Mouse (Mus musculus): Measurements from ENCODE around the gene Tmem242. TPM values are rescaled to one million over a fixed set of nuclear protein-coding genes. Genes with fewer than 3 reads are reported as not detected.

Tmem242 gene
- total RNA-seq, 2 experiments from 2014 or later: 83.6 to 89.6 TPM

GRCm38 (mm10) chr17:5418545-5418944, 21.5 kb downstream of the Tmem242 start, which contains the start of gene Ldhal6b:
Gene Ldhal6b, minus strand, starts transcription at chr17:5418767.
- DNase-seq (ENCODE audit: low spot score in 2 of 2): no peak

DNA sequence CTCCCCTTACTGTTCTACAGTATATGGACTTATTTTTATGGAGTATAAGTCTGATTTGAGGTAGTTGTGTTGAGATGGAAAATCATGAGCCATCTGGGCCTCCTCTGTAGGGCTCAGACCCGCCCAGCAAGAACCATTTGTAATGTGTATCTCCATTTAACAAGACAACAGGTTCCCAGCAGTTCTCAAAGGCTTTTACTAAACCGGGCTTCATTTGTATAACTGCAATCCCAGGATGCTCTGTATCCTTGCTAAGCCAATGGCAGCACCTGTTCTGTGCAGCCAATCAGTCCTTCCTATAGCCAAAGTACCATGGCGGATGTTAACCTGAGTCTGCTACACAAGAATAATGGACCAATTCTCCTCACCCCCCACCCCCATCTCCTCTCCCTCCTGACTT, 23.5 kb downstream of the Tmem242 start:
- no peak for DNase-seq (ENCODE audit: low spot score in 2 of 2)

GRCm38 (mm10) chr17:5414041-5414440, 26.0 kb downstream of the Tmem242 start:
- DNase-seq (ENCODE audit: low spot score in 2 of 2): no peak

GRCm38 (mm10) chr17:5413350-5413749, 26.7 kb downstream of the Tmem242 start:
- no peak for DNase-seq (ENCODE audit: low spot score in 2 of 2)

- DNase-seq (ENCODE audit: low spot score in 2 of 2): no peak
Observed at GRCm38 (mm10) chr17:5412740-5413139, 27.3 kb downstream of the Tmem242 start.

DNA sequence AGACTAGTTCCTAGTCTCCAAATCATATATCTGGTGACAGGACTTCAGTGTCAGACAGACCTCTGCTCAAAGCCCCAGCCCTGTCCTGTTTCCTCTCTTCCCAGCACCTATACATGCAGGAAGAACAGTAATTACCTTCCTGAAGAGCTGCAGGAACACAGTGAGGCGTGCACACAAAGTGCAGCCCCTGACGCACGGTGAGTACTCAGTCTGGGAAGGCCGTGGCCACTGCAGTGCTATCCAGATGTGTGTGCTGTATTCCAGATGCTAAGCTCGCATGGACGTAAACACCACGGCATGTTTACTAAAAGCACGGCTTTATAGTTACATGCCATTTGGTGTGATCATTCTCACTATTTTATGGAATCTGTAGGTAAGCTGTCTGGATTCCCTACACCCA, 27.8 kb downstream of the Tmem242 start:
- DNase-seq (ENCODE audit: low spot score in 2 of 2): no peak

DNA sequence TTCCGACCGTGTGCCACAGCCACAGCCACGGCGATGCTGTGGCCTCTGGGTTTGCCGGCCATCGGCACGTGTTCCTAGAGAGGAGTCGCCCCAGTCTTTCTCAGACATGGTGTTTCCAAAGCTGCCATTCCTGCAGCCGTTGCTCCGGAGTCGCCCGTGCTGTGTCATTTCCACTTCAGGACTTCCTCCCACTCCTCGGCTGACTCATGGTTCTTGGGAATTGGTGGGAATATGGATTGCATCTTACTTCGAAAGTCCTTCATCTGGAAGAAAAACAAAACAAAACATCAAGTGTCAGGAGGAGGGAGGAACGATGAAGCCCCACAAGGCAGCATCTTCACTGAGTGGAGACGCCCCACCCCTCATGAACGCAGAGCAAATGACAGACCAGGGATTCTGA, 28.9 kb downstream of the Tmem242 start:
- no peak for DNase-seq (ENCODE audit: low spot score in 2 of 2)

GRCm38 (mm10) chr17:5410336-5410735, 29.7 kb downstream of the Tmem242 start:
- no peak for DNase-seq (ENCODE audit: low spot score in 2 of 2)

DNA sequence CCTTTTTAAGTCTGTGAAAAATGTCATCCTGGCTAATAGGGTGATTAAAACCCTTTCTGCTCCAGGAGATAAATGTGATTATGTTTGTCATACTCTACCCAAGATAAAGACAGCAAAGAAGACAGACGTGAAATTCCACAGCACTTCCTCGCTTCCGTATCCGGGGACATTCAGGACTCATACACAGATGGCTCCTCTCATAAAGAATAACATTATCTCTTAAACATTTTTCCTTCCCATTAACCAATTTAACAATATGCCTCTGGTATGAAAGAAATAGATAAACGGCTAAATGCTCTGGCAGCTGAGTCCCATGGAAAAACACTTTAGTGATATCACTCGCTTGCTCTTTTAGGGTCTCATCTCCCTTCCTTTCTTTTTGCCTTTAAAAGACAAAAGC, 33.0 kb downstream of the Tmem242 start:
- no peak for DNase-seq (ENCODE audit: low spot score in 2 of 2)

DNA sequence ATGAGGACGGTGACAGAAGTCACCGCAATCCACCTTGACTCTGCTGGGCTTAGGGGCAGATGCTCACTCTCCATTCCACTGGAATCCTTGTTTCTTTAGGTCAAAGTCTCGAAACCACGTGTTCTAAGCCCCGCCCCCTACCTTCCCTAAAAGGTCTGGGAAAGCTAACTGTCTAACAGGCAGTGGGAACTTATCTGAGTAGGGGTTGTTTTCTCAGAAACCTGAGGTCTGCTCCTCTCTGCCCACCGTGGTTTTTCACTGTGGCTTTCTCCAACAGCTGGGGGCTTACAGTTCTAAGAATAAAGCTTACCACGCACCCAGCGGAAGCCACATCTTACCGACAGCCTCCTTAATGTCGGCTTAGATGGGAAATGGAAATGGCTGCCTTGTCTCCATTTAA, 33.5 kb downstream of the Tmem242 start:
- DNase-seq (ENCODE audit: low spot score in 2 of 2): no peak

DNA sequence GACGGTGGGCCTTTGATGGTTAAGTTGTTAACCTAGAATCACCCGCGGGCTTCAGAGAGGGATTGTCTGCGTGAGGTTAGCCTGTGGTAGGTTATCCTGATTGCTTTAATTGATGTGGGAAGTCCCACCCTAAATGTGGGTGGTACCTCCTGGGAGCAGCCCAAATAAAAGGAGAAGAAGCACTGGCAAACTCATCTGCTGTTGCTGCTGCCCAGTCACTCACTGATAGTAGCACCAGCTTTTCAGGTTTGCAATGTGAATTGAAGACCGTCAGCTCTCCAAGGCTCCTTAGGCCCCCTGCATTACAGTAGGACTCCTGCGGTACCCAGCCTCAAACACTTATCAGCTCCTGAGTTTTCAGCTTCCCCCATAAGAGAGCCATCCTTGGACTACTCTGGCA, 36.2 kb downstream of the Tmem242 start:
- DNase-seq (ENCODE audit: low spot score in 2 of 2): no peak

- peak; percentile 66 to 68 for DNase-seq (ENCODE audit: low spot score in 2 of 2)
Observed at GRCm38 (mm10) chr17:5402624-5403023, 37.4 kb downstream of the Tmem242 start.

DNA sequence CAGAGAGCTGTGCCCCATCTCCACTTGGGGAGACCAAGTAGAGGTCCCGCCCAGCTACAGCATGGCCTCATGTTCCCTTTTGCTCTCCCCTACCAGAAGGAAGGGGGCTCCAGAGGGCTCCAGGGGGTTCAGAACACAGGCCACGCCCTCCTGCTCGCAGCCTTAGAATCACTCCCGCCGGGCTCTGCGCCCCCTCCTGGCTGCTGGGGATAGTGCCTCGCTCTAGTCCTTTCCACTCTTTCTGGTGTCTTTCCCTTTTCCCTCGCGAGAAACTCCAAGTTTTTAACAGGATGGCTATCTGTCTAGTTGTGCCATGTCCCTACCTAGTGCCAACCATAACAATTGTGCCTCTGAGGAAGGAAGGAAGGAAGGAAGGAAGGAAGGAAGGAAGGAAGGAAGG, 38.0 kb downstream of the Tmem242 start:
- DNase-seq (ENCODE audit: low spot score in 2 of 2): peak in 1 of 2 experiments; percentile 60

- no peak for DNase-seq (ENCODE audit: low spot score in 2 of 2)
Observed at GRCm38 (mm10) chr17:5401288-5401687, 38.8 kb downstream of the Tmem242 start.

DNA sequence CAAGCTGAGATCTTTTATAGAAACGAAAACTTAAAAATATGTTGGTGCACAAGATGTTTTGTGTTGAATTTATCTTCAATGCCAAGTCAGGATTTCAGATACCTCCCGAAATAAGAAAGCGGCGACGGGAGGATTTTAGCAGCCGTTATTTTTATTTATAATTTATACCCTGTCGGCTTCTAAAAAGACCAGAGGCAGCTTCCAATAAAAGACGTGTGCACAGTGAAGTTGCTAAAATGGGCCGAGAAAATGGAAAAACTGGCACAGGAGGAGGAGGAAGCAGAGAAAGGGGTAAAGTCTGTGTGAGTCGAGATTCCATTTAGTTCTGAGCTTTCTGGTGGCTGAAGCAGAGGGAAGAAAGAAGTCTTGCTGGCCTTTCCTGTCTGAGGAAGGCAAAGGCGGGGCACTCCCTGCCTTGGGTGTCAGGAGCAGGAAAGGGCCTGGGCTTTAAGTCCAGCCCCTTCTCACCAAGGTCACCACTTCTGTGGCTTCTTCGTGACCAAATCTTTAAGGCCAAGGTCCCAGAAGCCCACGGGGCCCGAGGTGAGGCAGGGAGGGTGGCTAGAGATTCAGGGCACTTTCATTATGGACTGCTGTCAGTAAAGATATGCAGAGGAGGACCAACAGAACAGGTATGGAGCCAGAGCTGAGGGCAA, 39.5 kb downstream of the Tmem242 start:
- DNase-seq (ENCODE audit: low spot score in 2 of 2): no peak

GRCm38 (mm10) chr17:5397148-5398007, 42.7 kb downstream of the Tmem242 start:
- peak; percentile 88 for DNase-seq (ENCODE audit: low spot score in 2 of 2)

DNA sequence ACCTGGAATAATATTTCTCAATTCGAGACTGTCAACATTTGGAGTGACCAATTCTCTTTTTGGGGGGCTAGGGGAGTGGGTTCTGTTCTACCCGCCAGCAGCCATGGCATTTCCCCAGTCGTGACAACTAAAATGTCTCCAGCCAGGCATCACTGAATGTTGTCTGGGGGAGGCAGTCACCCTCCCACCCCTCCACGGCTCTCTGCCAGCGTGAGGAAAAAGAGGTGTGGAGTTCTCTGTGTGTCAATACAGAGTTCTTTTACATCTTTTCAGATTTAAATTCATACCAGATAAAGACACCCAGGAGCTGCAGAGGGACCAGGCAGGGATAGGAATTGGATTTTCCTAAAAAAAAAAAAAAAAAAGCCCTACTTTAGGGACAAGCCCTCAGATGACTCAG, 43.8 kb downstream of the Tmem242 start:
- DNase-seq (ENCODE audit: low spot score in 2 of 2): no peak

GRCm38 (mm10) chr17:5395454-5396205, 44.4 kb downstream of the Tmem242 start:
- DNase-seq (ENCODE audit: low spot score in 2 of 2): no peak

DNA sequence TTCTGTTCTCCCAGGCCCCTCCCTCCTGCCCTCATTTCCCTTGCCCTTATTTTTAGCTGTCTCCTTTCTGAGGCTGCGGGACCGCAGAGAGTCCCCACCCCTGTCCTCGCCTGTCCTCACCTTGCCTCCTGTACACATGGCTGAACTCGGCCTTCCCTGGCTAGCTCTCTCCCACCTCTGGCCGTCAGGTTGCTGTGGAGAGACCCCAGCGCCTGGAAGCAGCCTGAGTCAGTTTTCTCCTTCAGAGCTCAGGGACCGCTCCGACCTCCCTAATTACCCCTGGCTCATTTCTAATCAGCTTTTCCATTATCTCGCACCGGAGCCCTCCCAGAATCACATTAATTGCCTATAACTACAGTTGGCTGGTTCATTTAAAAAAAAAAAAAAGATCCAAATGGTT, 49.4 kb downstream of the Tmem242 start:
- no peak for DNase-seq (ENCODE audit: low spot score in 2 of 2)

DNA sequence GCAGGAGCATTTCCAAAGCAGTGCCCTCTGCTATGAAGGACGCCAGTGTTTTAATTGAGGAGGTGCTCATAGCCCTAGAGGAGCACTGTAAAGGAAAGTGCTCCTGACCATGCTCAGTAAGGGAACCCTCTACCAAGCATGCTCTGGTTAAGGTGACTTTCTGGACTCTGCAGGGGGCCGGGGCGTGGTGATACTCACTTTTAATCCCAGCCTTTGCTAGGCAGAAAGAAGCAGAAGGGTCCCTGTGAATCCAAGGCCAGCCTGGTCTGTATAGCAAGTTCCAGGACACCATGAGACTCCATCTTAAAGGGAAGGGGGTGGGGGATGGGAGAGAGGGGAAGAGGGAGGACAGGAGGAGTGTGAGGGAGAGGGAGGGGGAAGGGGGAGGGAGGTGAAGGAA, 51.7 kb downstream of the Tmem242 start:
- DNase-seq (ENCODE audit: low spot score in 2 of 2): no peak

DNA sequence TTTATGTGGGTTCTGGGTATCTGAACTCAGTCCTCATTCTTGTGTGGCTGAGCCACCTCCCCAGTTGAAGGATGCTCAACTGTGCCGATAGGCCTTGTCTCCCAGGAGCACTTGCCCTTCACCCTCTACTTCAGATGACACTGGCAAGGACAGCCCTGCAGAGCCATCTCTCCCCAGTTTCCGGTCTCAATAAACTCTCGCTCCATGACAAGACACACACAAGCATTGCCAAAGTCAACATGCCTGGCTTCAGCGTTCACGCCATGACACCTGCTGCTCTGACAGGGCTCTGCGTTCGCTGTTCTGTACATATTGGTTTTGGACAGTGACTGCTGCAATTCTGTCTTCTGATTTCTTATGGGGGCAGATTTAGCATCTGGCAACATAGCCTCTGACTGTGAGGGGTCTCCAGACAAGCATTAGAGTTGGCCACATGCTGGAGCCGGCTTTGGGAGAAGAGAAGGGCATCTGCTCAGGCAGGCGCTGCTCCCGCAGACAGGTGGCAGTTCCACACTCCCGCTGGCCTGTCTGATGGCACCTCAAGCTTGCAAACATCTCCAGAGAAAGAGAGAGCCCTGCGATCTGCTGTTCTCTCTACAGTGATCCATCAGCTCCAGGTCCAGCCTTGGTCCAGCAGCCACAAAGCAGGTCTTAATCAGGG, 53.0 kb downstream of the Tmem242 start:
- DNase-seq (ENCODE audit: low spot score in 2 of 2): no peak

Measured in layer of hippocampus, postnatal 14 days (tissue).